In genomic region chr4:123050681-123051211, GRCm38 (mm10) we compare ENCODE assay signal across 8 mouse cellular contexts. TPM values are rescaled to one million over a fixed set of nuclear protein-coding genes. Genes with fewer than 3 reads are reported as not detected.
A peak's percentile ranks its signal among the peaks of the same experiment; 100 is the strongest.
DNase-seq lines count a peak whose midpoint lies in the region; ATAC-seq lines count a peak whose summit lies in the region.

No protein-coding gene starts in this region.

- H3K9me3 ChIP-seq in limb, embryonic 12.5 days = no peaks in the 10 kb centered on the region
- no peaks in the 10 kb centered on the region for H3K9me3 ChIP-seq in midbrain, embryonic 16.5 days (replicated peaks; ENCODE audit: control insufficient read depth, low read length, poor library complexity, severe bottlenecking)

- 46% methylated on average over 5 of the region's 5 CpGs for WGBS in limb, embryonic 12.5 days
- 44% methylated on average over 5 of the region's 5 CpGs for WGBS in midbrain, embryonic 16.5 days

- ATAC-seq in cerebellum, adult (ENCODE audit: insufficient number of reproducible peaks, low FRiP score, low TSS enrichment) = no peak
- ATAC-seq in granulocyte monocyte progenitor cell, adult 5-6 weeks (replicated peaks; ENCODE audit: poor library complexity, severe bottlenecking) = peak; percentile 84
- peak; percentile 95 for ATAC-seq in limb, embryonic 12.5 days (ENCODE audit: insufficient number of reproducible peaks, insufficient read depth, low FRiP score, low TSS enrichment, low read depth)
- ATAC-seq in midbrain, embryonic 16.5 days = peak; percentile 83

- peak; percentile 54 for DNase-seq in cerebellum, adult 11 months
- DNase-seq in cerebellum, postnatal 36 days = peak; percentile 46 to 53
- peak; percentile 91 for DNase-seq in kidney, adult 11 months
- DNase-seq in spleen, postnatal 14 days (ENCODE audit: low spot score in 2 of 2) = peak; percentile 26 to 52

- H3K36me3 ChIP-seq in limb, embryonic 12.5 days = peaks cover 86% of the 10 kb centered on the region
- H3K36me3 ChIP-seq in midbrain, embryonic 16.5 days (ENCODE audit: control insufficient read depth, insufficient read depth, low read length) = peaks cover 33% of the 10 kb centered on the region

- H3K27ac ChIP-seq in limb, embryonic 12.5 days = peak overlapping the region; percentile 20; the same call in 1 of the 2 replicates
- peak overlapping the region; percentile 60; the same call in 1 of the 2 replicates for H3K27ac ChIP-seq in midbrain, embryonic 16.5 days (ENCODE audit: low read length)

- H3K4me1 ChIP-seq in limb, embryonic 12.5 days (replicated peaks) = peaks cover 21% of the 10 kb centered on the region
- H3K4me1 ChIP-seq in midbrain, embryonic 16.5 days (ENCODE audit: control insufficient read depth, insufficient read depth, low read length) = peaks cover 22% of the 10 kb centered on the region

- no peak overlapping the region for H3K4me2 ChIP-seq in limb, embryonic 12.5 days
- no peak overlapping the region for H3K4me2 ChIP-seq in midbrain, embryonic 16.5 days (ENCODE audit: low read length)

- no peaks in the 10 kb centered on the region for H3K27me3 ChIP-seq in limb, embryonic 12.5 days
- H3K27me3 ChIP-seq in midbrain, embryonic 16.5 days (ENCODE audit: control insufficient read depth, insufficient read depth, low read depth, low read length) = no peaks in the 10 kb centered on the region

- H3K9ac ChIP-seq in limb, embryonic 12.5 days (replicated peaks) = no peak overlapping the region
- H3K9ac ChIP-seq in midbrain, embryonic 16.5 days (ENCODE audit: low read depth, low read length) = 0 out of 2 replicates have a peak overlapping the region, but pooled peaks have one; percentile 3

- H3K4me3 ChIP-seq in limb, embryonic 12.5 days (replicated peaks) = no peak overlapping the region
- no peak overlapping the region for H3K4me3 ChIP-seq in midbrain, embryonic 16.5 days (ENCODE audit: low read depth, low read length)

RNA-seq across cellular contexts. Expression of gene Trit1, which starts 34.3 kb away (rescaled TPM):
- total RNA-seq in granulocyte monocyte progenitor cell, adult 5-6 weeks (2014; fragmentation: Nextera tagmentation) = 10.8 and 21.5 TPM in 2 replicates
- 20.4 and 20.7 TPM in 2 replicates for total RNA-seq in granulocyte monocyte progenitor cell, adult 5-6 weeks (2017)
- polyA plus RNA-seq in limb, embryonic 12.5 days (2016; fragmentation: Nextera tagmentation; extraction: Ambion mirVana) = 18.3 and 20.6 TPM in 2 replicates
- 25.3 and 25.9 TPM in 2 replicates for polyA plus RNA-seq in midbrain, embryonic 16.5 days (2015; fragmentation: Nextera tagmentation; extraction: Ambion mirVana)

RNA-seq across cellular contexts. Expression of gene Bmp8b, which starts 54.2 kb away (rescaled TPM):
- not detected in 2 replicates for total RNA-seq in granulocyte monocyte progenitor cell, adult 5-6 weeks (2014; fragmentation: Nextera tagmentation)
- total RNA-seq in granulocyte monocyte progenitor cell, adult 5-6 weeks (2017) = 0.09 TPM in 1 of 2 replicates, not detected in the other
- polyA plus RNA-seq in limb, embryonic 12.5 days (2016; fragmentation: Nextera tagmentation; extraction: Ambion mirVana) = 0.19 and 0.68 TPM in 2 replicates
- 0.44 and 0.51 TPM in 2 replicates for polyA plus RNA-seq in midbrain, embryonic 16.5 days (2015; fragmentation: Nextera tagmentation; extraction: Ambion mirVana)

RNA-seq across cellular contexts. Expression of gene Mycl, which starts 55.3 kb away (rescaled TPM):
- 1.5 and 4.4 TPM in 2 replicates for total RNA-seq in granulocyte monocyte progenitor cell, adult 5-6 weeks (2014; fragmentation: Nextera tagmentation)
- 0.21 and 0.78 TPM in 2 replicates for total RNA-seq in granulocyte monocyte progenitor cell, adult 5-6 weeks (2017)
- polyA plus RNA-seq in limb, embryonic 12.5 days (2016; fragmentation: Nextera tagmentation; extraction: Ambion mirVana) = 42.8 and 46.3 TPM in 2 replicates
- polyA plus RNA-seq in midbrain, embryonic 16.5 days (2015; fragmentation: Nextera tagmentation; extraction: Ambion mirVana) = 58.9 and 68.8 TPM in 2 replicates

Comparison
In these comparisons a context has a peak if more than half of its experiments do, and no peak if none do; other contexts are left out.
1. DNase-seq: peak in every context shown above with its lines; median percentile 91 in kidney, adult 11 months; 54 in cerebellum, adult 11 months; 50 in cerebellum, postnatal 36 days; 39 in spleen, postnatal 14 days.